Mouse (Mus musculus) CH12F3 (cell line): ENCODE results near the gene Akap6.

Experiments
- in situ Hi-C: fragments of 300-500 bp; cut with MboI; formaldehyde crosslinking; loops from 2 replicates; pipeline ENCODE4 v1.14.3; 2020; ENCODE audit warnings: low sequenced_read_pairs

The Akap6 gene

GRCm38 (mm10) chr12:53112276-53112675, 413.1 kb downstream of the Akap6 start:
- in situ Hi-C loops: no loop called here

GRCm38 (mm10) chr12:53119352-53119751, 420.2 kb downstream of the Akap6 start:
- in situ Hi-C loops: no loop called here

GRCm38 (mm10) chr12:53124131-53124530, 424.9 kb downstream of the Akap6 start:
- in situ Hi-C loops: no loop called here

- in situ Hi-C loops: no loop called here
These were observed 425.5 kb downstream of the Akap6 start for GRCm38 (mm10) chr12:53124696-53125095.

GRCm38 (mm10) chr12:53125286-53125685, 426.1 kb downstream of the Akap6 start:
- in situ Hi-C loops: no loop called here

GRCm38 (mm10) chr12:53134196-53134595, 435.0 kb downstream of the Akap6 start:
- in situ Hi-C loops: no loop called here

GRCm38 (mm10) chr12:53137331-53137730, 438.1 kb downstream of the Akap6 start:
- in situ Hi-C loops: no loop called here

GRCm38 (mm10) chr12:53144122-53144695, 445.0 kb downstream of the Akap6 start:
- in situ Hi-C loops: no loop called here

- in situ Hi-C loops: no loop called here
These were observed 445.6 kb downstream of the Akap6 start for GRCm38 (mm10) chr12:53144760-53145159.

GRCm38 (mm10) chr12:53145516-53145915, 446.3 kb downstream of the Akap6 start:
- in situ Hi-C loops: no loop called here

- in situ Hi-C loops: no loop called here
These were observed 447.4 kb downstream of the Akap6 start for GRCm38 (mm10) chr12:53146460-53147050.

- in situ Hi-C loops: no loop called here
These were observed 448.5 kb downstream of the Akap6 start for GRCm38 (mm10) chr12:53147696-53148095.

GRCm38 (mm10) chr12:53168189-53169003, 469.2 kb downstream of the Akap6 start:
- in situ Hi-C loops: no loop called here

- in situ Hi-C loops: no loop called here
These were observed 492.3 kb downstream of the Akap6 start for GRCm38 (mm10) chr12:53191435-53191834.

GRCm38 (mm10) chr12:53193664-53194063, 494.5 kb downstream of the Akap6 start:
- in situ Hi-C loops: no loop called here
